Mouse (Mus musculus) heart, adult 8-10 months (tissue): ENCODE measurements around the gene Pcyox1. TPM values are rescaled to one million over a fixed set of nuclear protein-coding genes. Genes with fewer than 3 reads are reported as not detected.

ENCODE experiments used
- DNase-seq: peaks from one replicate; pipeline ENCODE4 v3.0.0; 2022; ENCODE audit warnings: low spot score
- total RNA-seq, 4 experiments: library from RNA; stranded (reverse); gene quantifications; 2 replicates each; pipeline ENCODE4 v1.2.4; 2022

Pcyox1 gene
- total RNA-seq = 10 to 100 TPM; 68.7 to 96.5 (median 89.3) TPM

GRCm38 (mm10) chr6:86396581-86397256, at the start of gene Pcyox1:
Pcyox1 (minus strand) TSS chr6:86397154.
- DNase-seq = peak; percentile 88

GRCm38 (mm10) chr6:86445551-86445950, 48.6 kb upstream of the Pcyox1 start:
- no peak for DNase-seq

GRCm38 (mm10) chr6:86441571-86441970, 44.6 kb upstream of the Pcyox1 start:
- no peak for DNase-seq

- no peak for DNase-seq
Observed at GRCm38 (mm10) chr6:86439531-86439930, 42.6 kb upstream of the Pcyox1 start.

GRCm38 (mm10) chr6:86439119-86439496, 42.2 kb upstream of the Pcyox1 start:
- no peak for DNase-seq

GRCm38 (mm10) chr6:86438272-86439118, 41.5 kb upstream of the Pcyox1 start, which contains the start of gene C87436:
C87436 (plus strand) TSS chr6:86438374.
- peak; percentile 97 for DNase-seq

GRCm38 (mm10) chr6:86437711-86438110, 40.8 kb upstream of the Pcyox1 start:
- DNase-seq = peak; percentile 38

- DNase-seq = no peak
Observed at GRCm38 (mm10) chr6:86433696-86434095, 36.7 kb upstream of the Pcyox1 start.

- DNase-seq = no peak
Observed at GRCm38 (mm10) chr6:86431531-86431930, 34.6 kb upstream of the Pcyox1 start.

GRCm38 (mm10) chr6:86426358-86426757, 29.4 kb upstream of the Pcyox1 start, which contains the start of gene Gm44790:
Gm44790 (plus strand) TSS chr6:86426658.
- DNase-seq = no peak

- no peak for DNase-seq
Observed at GRCm38 (mm10) chr6:86420491-86420890, 23.5 kb upstream of the Pcyox1 start.

GRCm38 (mm10) chr6:86419239-86419638, 22.3 kb upstream of the Pcyox1 start:
- DNase-seq = no peak

GRCm38 (mm10) chr6:86418711-86419110, 21.8 kb upstream of the Pcyox1 start:
- DNase-seq = no peak

GRCm38 (mm10) chr6:86406306-86406705, 9.4 kb upstream of the Pcyox1 start:
- no peak for DNase-seq

GRCm38 (mm10) chr6:86404996-86405395, 8.0 kb upstream of the Pcyox1 start:
- no peak for DNase-seq

- DNase-seq = peak; percentile 97
Observed at GRCm38 (mm10) chr6:86404100-86404861, 7.3 kb upstream of the Pcyox1 start, which contains the start of gene Tia1. Tia1 (plus strand) TSS chr6:86404219.

- peak; percentile 93 for DNase-seq
Observed at GRCm38 (mm10) chr6:86403728-86404099, 6.8 kb upstream of the Pcyox1 start.

GRCm38 (mm10) chr6:86402681-86403607, 6.0 kb upstream of the Pcyox1 start:
- no peak for DNase-seq

- DNase-seq = peak; percentile 75
Observed at GRCm38 (mm10) chr6:86400972-86401371, 4.0 kb upstream of the Pcyox1 start.

- no peak for DNase-seq
Observed at GRCm38 (mm10) chr6:86399995-86400394, 3.0 kb upstream of the Pcyox1 start.

GRCm38 (mm10) chr6:86398986-86399385, 2.0 kb upstream of the Pcyox1 start:
- DNase-seq = no peak
